Mouse (Mus musculus) neural tube, embryonic 15.5 days (tissue): ENCODE measurements at regions not wholly inside any gene's neighbourhood (a gene's known extent, or its start where the extent isn't known, plus 50 kb on each side); places are given as distances from the start of the nearest gene placed in this dataset.

Experiments used
- ATAC-seq: fragments of 200-750 bp; cut with Nextera tagmentation; 2 replicates; pipeline ENCODE4 v1.8.0; 2017; ENCODE audit warnings: mild to moderate bottlenecking, moderate TSS enrichment, moderate library complexity; ENCODE audit not compliant: low FRiP score
- H3K27ac ChIP-seq: fragments of 300-500 bp; sonication (generic); replicated peaks from 2 replicates; pipeline ENCODE4 v1.5.1; 2015; ENCODE audit warnings: mild to moderate bottlenecking, inconsistent platforms
- H3K27me3 ChIP-seq: fragments of 300-500 bp; sonication (generic); replicated peaks from 2 replicates; pipeline ENCODE4 v1.6.1; 2015; ENCODE audit warnings: inconsistent platforms
- H3K36me3 ChIP-seq: fragments of 300-500 bp; sonication (generic); 2 replicates; pipeline ENCODE4 v1.6.1; 2015; ENCODE audit warnings: inconsistent platforms
- H3K4me1 ChIP-seq: fragments of 300-500 bp; sonication (generic); 2 replicates; pipeline ENCODE4 v1.6.1; 2015; ENCODE audit warnings: inconsistent platforms
- H3K4me2 ChIP-seq: fragments of 300-500 bp; sonication (generic); 2 replicates; pipeline ENCODE4 v1.6.1; 2015; ENCODE audit warnings: inconsistent platforms, mild to moderate bottlenecking, moderate library complexity
- H3K4me3 ChIP-seq: fragments of 300-500 bp; sonication (generic); replicated peaks from 2 replicates; pipeline ENCODE4 v1.5.1; 2015; ENCODE audit warnings: mild to moderate bottlenecking, inconsistent platforms
- H3K9ac ChIP-seq: fragments of 300-500 bp; sonication (generic); replicated peaks from 2 replicates; pipeline ENCODE4 v1.6.1; 2015; ENCODE audit warnings: mild to moderate bottlenecking, inconsistent platforms
- H3K9me3 ChIP-seq: fragments of 300-500 bp; sonication (generic); replicated peaks from 2 replicates; pipeline ENCODE4 v1.6.1; 2016; ENCODE audit warnings: inconsistent platforms
- WGBS: fragments of 180-500 bp; shearing (Covaris S2); methylation state at CpG from one replicate; pipeline ENCODE4 v1.1.7; 2015; ENCODE audit warnings: mixed read lengths; 5-methylcytosine and 5-hydroxymethylcytosine counted together

DNA sequence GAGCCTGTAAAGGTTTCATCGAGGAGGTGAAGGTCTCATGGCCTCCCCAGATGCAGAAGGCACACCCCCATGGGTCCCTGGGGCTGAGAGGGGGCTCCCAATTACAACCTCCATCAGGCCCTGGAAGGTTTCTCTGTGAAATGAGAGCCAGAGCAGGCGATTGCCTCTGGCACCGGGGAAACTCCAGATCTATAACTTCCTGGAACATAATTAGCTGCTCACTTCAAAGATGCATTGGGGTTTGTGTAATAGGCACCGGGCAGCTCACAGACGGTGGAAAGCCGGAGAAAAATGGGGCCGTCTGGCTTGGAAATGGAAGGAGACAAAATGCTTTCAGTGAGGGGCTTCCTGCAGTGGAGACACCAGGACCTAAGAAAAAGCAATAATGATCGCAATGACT, 151.2 kb upstream of the Mvb12b start:
- H3K27ac ChIP-seq: no peak overlapping the region

DNA sequence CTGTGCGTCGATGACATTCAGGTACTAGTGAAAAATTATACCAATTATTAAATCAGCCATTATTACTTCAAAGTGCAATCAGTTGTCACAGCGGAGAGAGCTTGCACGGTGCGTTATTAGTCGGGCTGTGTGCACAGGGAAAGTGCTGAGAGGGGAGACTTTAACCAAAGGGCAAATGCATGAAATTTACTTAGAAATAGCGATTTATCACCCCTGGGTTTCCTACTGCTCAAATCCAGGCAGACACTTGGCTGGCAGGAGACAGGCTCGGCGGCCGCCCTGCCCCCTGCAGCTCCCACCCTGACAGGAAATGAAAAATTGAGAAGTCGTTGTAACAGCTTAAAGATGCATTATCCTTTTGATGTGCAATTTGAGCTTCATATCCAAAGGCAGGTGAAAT, 145.5 kb upstream of the Mvb12b start:
- no peak overlapping the region for H3K4me3 ChIP-seq
- no peak overlapping the region for H3K9ac ChIP-seq
- H3K9me3 ChIP-seq: no peaks in the 10 kb centered on the region
- no peaks in the 10 kb centered on the region for H3K36me3 ChIP-seq
- H3K27ac ChIP-seq: no peak overlapping the region; the same call in 1 of the 2 replicates
- H3K27me3 ChIP-seq: no peaks in the 10 kb centered on the region
- WGBS: 25% methylated on average over 11 of the region's 11 CpGs
- no peak for ATAC-seq
- H3K4me1 ChIP-seq: peaks cover 27% of the 10 kb centered on the region
- H3K4me2 ChIP-seq: no peak overlapping the region

More for the DNA sequence above, 151.2 kb upstream of the Mvb12b start:
- H3K9me3 ChIP-seq: no peaks in the 10 kb centered on the region
- ATAC-seq: no peak
- 46% methylated on average over 8 of the region's 8 CpGs for WGBS
- no peaks in the 10 kb centered on the region for H3K27me3 ChIP-seq
- no peaks in the 10 kb centered on the region for H3K36me3 ChIP-seq
- H3K9ac ChIP-seq: no peak overlapping the region
- no peak overlapping the region for H3K4me3 ChIP-seq
- H3K4me2 ChIP-seq: no peak overlapping the region
- H3K4me1 ChIP-seq: peaks cover 5% of the 10 kb centered on the region; the same call in 1 of the 2 replicates

DNA sequence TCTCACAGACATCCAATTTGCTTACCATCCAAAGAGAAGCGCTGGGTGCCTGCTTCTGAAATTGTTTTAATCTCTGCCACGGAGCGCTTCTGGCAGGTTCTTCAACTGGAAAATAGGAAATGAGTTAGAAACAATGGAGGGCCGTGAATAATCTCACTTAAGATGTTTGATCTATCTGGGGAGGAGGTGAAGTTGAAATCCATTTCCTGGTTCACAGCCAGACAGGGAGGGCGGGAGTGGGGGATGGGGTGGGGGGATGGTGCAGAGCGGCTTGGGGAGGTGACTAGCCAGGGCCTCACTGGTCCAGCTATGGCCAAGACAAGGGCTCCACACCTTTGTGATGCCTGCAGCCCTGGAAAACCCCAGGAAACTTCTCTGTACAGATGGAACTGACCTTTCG, 143.7 kb upstream of the Mvb12b start:
- H3K27ac ChIP-seq: peak overlapping the region; percentile 54; the same call in 1 of the 2 replicates
- H3K4me2 ChIP-seq: no peak overlapping the region; the same call in 1 of the 2 replicates
- no peaks in the 10 kb centered on the region for H3K27me3 ChIP-seq
- H3K4me3 ChIP-seq: no peak overlapping the region
- no peaks in the 10 kb centered on the region for H3K36me3 ChIP-seq
- WGBS: 28% methylated on average over 7 of the region's 7 CpGs
- H3K9ac ChIP-seq: no peak overlapping the region
- ATAC-seq: no peak
- H3K4me1 ChIP-seq: peaks cover 36% of the 10 kb centered on the region
- H3K9me3 ChIP-seq: no peaks in the 10 kb centered on the region

DNA sequence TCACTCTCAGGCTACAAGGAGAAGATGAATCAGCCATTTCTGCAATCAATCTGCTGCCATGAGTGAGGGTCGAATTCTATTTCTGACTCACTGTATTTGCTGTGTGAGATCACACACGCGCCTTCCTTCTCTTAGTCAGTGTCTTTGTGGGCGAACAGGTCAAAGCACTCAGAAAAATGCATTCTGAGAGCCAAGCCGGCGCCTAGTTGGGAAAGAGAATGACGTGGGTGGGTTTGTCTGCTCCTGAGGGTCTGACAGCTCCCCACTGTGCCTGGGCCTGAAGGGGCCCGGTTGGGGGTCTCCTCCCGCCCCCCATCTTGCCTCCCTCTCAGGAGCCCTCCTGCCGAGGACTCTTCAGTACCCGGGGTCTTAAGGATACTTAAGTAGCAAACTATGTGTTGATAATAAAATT, 143.3 kb upstream of the Mvb12b start:
- Histone ChIP-seq H3K27me3 (no peaks in the 10 kb centered on the region), H3K36me3 (no peaks in the 10 kb centered on the region), H3K9me3 (no peaks in the 10 kb centered on the region), H3K4me3 (no peak overlapping the region), H3K27ac (no peak overlapping the region; the same call in 1 of the 2 replicates), H3K9ac (no peak overlapping the region), H3K4me2 (no peak overlapping the region; the same call in 1 of the 2 replicates), H3K4me1 (peaks cover 36% of the 10 kb centered on the region)
- ATAC-seq: no peak
- WGBS: 24% methylated on average over 11 of the region's 11 CpGs

DNA sequence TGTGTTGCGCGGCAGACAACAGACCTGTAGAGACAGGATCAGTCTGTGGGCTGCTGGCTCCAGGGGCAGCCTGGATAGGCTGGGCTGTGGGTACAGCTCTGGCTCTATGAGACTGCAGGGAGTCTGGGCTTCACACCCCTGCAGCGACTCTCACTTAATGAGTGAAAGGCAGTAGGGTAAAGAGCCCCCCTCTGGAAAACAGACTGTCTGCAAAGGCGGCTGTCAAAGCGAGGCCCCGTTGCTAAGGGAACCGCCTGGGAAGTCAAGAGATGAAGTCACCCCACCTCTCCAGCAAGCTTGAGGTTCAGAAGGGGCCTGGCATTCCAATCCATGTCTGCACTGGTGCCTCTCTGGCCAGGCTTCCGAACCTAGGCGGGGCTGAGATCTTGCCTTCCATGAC, 139.7 kb upstream of the Mvb12b start:
- Histone ChIP-seq H3K9ac (no peak overlapping the region), H3K36me3 (no peaks in the 10 kb centered on the region), H3K27ac (no peak overlapping the region), H3K27me3 (no peaks in the 10 kb centered on the region), H3K4me2 (no peak overlapping the region), H3K4me1 (peaks cover 25% of the 10 kb centered on the region), H3K4me3 (no peak overlapping the region), H3K9me3 (no peaks in the 10 kb centered on the region)
- 24% methylated on average over 9 of the region's 9 CpGs for WGBS
- peak; percentile 42; the same call in 1 of the 2 replicates for ATAC-seq

DNA sequence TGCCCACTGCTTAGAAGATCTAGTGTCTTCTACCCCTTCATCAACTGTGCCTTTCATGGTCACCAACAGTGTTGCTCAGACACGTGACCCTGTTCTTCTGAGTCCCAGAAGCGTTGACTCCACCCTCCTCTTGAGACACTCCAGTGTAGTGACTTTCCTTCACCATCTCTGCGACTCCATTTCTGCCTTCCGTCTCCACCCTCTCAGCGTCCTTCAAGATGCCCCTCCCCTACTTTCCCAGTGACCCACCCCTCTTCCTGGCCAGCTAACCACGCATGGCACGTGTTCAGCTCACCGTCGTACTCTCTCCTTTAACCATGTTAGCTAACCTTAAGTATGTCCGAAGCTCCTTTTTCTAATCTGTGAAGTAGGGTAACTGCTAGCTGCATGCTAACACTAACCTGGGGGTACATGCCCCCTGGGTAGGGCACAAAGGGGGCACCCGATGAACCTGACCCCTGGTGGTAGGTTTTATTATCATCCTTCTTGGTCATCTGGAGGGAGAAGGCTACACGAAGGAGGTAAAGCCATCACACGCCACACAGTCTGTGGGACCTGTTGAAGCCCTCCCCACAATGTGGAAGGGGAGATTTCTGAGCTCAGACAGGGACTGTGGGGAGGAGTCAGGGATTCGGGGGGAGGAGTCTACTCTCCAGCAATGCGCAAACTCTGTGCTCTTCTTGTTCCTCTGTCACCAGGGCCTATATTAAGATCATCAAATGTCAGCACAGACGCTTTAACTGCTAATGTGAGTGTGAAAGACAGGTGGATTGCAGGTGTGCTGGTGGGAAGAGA, 139.0 kb upstream of the Mvb12b start:
- ATAC-seq: no peak
- peaks cover 23% of the 10 kb centered on the region for H3K4me1 ChIP-seq
- H3K27ac ChIP-seq: no peak overlapping the region
- H3K9ac ChIP-seq: no peak overlapping the region
- H3K9me3 ChIP-seq: no peaks in the 10 kb centered on the region
- H3K36me3 ChIP-seq: no peaks in the 10 kb centered on the region
- H3K27me3 ChIP-seq: no peaks in the 10 kb centered on the region
- H3K4me2 ChIP-seq: no peak overlapping the region
- WGBS: 82% methylated on average over 16 of the region's 16 CpGs
- H3K4me3 ChIP-seq: no peak overlapping the region

DNA sequence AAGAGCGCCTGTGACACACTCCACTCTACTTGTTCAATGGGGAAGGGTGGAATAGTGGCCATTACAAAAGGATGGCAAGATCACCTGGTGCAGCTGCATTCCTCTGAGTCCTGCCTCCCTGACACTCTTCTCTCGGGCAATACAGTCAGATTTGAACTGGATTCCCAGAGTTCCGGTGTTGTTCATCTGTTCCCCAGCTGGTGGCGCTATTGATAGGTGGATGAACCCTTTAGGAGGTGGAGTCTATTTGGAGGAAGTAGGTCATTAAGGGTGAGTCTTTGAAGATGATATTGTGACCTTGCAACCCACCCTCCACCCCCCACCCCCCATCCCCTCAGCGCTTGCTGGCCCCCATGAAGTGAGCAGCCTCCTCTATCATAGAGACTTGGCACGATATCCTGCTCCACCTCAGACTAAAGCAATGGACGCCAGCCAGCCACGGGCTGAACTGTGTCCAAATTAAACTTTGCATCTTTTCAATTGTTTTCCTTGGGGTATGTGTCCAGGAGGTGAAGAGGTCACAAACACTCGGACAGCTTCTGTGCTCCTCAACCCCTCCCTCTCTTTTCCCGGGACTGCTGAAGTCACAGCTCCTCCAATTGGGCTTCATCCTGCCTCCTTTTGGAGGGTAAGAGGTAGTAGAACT, 138.1 kb upstream of the Mvb12b start:
- Histone ChIP-seq H3K9ac (no peak overlapping the region), H3K4me2 (no peak overlapping the region), H3K4me1 (peaks cover 14% of the 10 kb centered on the region), H3K4me3 (no peak overlapping the region), H3K27me3 (no peaks in the 10 kb centered on the region), H3K36me3 (no peaks in the 10 kb centered on the region), H3K9me3 (no peaks in the 10 kb centered on the region), H3K27ac (no peak overlapping the region)
- no peak for ATAC-seq
- WGBS: 57% methylated on average over 10 of the region's 10 CpGs

DNA sequence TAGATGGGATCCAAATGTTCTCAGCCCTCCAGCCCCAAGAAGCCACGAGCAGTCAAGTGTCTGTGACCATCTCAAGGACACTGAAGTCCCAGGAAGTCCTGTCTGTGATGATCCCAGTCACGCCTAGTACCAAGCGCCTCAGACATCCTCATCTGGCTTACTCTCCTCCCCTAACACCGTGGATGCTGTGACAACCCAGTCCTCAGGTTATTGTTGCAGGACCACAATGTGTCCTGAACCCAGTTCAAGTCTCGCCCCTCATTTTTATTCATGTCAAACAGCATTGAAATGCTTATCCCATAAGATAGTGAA, 129.4 kb upstream of the Mvb12b start:
- H3K27me3 ChIP-seq: no peaks in the 10 kb centered on the region
- 0 out of 2 replicates have a peak overlapping the region, but pooled peaks have one; percentile 43 for H3K27ac ChIP-seq
- no peaks in the 10 kb centered on the region for H3K36me3 ChIP-seq
- 65% methylated on average over 5 of the region's 5 CpGs for WGBS
- peaks cover 11% of the 10 kb centered on the region for H3K4me1 ChIP-seq
- H3K4me2 ChIP-seq: no peak overlapping the region
- H3K4me3 ChIP-seq: no peak overlapping the region
- no peak overlapping the region for H3K9ac ChIP-seq
- no peak for ATAC-seq
- no peaks in the 10 kb centered on the region for H3K9me3 ChIP-seq

DNA sequence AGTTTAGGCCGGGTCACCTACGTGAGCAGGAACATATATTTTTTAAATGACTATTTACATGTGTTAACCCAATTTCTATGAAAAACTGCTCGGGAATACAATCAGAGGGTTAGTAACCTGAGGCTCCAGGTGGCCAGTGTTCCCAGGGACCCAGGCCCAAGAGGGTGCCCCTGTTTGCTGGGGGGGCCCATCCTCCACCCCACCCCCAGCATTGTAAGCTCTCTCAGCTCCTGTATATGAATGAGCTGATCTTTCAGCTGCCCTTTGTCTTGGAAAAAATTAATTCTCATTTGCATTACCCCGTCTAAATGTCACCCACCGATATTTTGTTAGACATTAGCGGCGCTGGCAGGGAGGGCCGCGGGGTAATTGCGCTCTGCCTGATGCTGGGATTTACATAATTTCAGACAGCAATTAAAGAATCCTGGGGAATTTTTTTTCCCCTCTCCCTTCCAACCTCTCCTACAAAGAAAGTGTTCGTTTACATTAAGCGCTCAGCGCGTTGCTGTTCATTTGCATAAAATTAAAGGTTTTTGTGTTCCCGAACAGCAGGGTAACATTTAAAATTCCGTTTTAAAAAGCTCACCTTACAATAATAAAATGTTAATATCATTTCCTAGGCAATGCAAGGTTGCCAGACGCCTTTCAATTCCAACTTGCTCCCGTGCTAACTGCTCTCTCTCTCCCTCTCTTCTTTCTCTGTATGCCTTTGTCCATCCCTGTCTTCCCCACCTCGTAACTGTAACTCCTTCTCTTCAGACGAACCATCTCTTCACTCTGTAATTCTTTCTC, 128.8 kb upstream of the Mvb12b start:
- ATAC-seq: no peak; the same call in 1 of the 2 replicates
- H3K9ac ChIP-seq: no peak overlapping the region

DNA sequence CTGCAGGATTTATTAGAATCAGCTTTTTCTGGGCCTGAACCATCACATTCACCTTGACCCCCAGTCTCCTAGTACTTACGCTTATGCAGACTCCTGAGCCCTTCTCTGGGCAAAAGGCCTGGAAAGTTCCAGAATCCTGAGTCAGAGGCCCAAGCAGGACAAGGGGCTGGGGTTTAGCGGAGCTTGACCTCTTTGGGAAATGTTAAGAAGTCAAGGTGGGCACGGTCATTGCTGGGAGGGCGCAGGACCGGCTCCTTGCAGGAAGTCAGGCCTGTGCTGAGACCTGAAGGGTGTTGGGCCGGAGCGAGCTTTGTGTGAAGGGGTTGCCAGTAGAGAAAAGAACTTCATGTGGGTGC, 127.9 kb upstream of the Mvb12b start:
- H3K27ac ChIP-seq: no peak overlapping the region
- 94% methylated on average over 7 of the region's 7 CpGs for WGBS

More for the DNA sequence above, 128.8 kb upstream of the Mvb12b start:
- H3K27me3 ChIP-seq: no peaks in the 10 kb centered on the region
- 0 out of 2 replicates have a peak overlapping the region, but pooled peaks have one; percentile 43 for H3K27ac ChIP-seq
- 22% methylated on average over 20 of the region's 20 CpGs for WGBS
- H3K4me2 ChIP-seq: no peak overlapping the region
- H3K36me3 ChIP-seq: no peaks in the 10 kb centered on the region
- no peak overlapping the region for H3K4me3 ChIP-seq
- H3K4me1 ChIP-seq: peaks cover 11% of the 10 kb centered on the region
- no peaks in the 10 kb centered on the region for H3K9me3 ChIP-seq

DNA sequence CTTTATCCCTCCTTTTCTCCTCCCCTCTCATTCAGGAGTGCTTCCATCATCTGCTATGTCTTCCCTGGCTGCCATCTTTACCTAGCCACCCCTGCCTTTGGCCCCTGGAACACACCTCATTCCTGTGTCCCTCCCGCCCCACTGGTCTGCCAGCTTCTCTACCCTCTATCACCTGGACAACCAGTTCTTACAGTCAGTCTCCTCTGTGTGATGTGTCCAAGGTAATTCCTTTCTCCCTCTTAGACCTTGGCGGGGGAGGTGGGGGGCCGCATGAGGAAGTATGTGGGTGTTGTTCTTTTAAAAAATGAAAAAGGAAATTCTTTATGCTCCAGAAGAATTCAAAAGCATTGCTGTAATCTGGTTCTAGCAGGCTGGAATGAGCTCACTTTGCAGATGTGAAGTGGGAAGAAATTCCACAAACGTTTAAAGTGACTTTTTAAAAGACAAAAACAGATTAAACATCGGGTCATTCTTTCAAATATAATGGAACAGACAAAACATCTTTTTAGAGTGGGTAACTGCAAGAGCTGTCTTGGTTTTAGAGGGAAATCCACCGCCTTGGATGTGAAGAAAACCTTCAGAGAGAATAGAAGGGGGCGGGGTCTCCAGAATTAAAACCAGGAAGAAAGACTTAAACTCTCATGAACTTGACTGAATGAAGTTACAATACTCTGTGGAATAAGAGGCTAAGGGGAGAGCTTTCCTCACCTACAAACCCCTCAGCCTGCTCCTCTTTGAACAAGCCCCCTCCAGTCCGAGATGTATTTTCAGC, 127.3 kb upstream of the Mvb12b start:
- Histone ChIP-seq H3K27me3 (no peaks in the 10 kb centered on the region), H3K9me3 (no peaks in the 10 kb centered on the region), H3K9ac (no peak overlapping the region), H3K27ac (no peak overlapping the region), H3K36me3 (no peaks in the 10 kb centered on the region), H3K4me2 (no peak overlapping the region), H3K4me1 (peaks cover 11% of the 10 kb centered on the region), H3K4me3 (no peak overlapping the region)
- no peak for ATAC-seq
- 77% methylated on average over 8 of the region's 8 CpGs for WGBS

More for the DNA sequence above, 127.9 kb upstream of the Mvb12b start:
- Histone ChIP-seq H3K4me3 (no peak overlapping the region), H3K9ac (no peak overlapping the region), H3K27me3 (no peaks in the 10 kb centered on the region), H3K4me1 (peaks cover 11% of the 10 kb centered on the region), H3K36me3 (no peaks in the 10 kb centered on the region), H3K9me3 (no peaks in the 10 kb centered on the region), H3K4me2 (no peak overlapping the region)
- no peak for ATAC-seq
